Mouse (Mus musculus) Patski (cell line): ENCODE data around the gene Mif. TPM values are rescaled to one million over a fixed set of nuclear protein-coding genes. Genes with fewer than 3 reads are reported as not detected.
"Not testable (repeated sequence)": the region's sequence is repeated elsewhere in the genome, so short reads cannot be mapped to it uniquely, and the experiment has no call there.

Experiments used
- ATAC-seq: fragments of 100-300 bp; one replicate; pipeline ENCODE4 v1.8.0; 2021
- CTCF ChIA-PET: fragments of 350-600 bp; sonication (Branson Sonifier 250); formaldehyde crosslinking; loops from one replicate; lab custom pipeline; 2022; ENCODE audit warnings: inconsistent platforms; lab: Charles Lee
- POLR2A ChIA-PET: fragments of 350-600 bp; sonication (Branson Sonifier 250); formaldehyde crosslinking; loops from one replicate; lab custom pipeline; 2022; ENCODE audit warnings: antibody characterized with exemption, inconsistent platforms; lab: Charles Lee
- DNase-seq: peaks from one replicate; pipeline ENCODE4 v3.0.0-alpha.2; 2011; ENCODE audit warnings: low read depth, low spot score
- H3K27me3 ChIP-seq: fragments of 371-371 bp; one replicate; pipeline ENCODE4 v1.5.1; 2021
- CTCF ChIP-seq: fragments of 100-300 bp; IDR thresholded peaks from one replicate; pipeline ENCODE4 v1.5.1; 2021
- in situ Hi-C: fragments of 300-500 bp; cut with MboI; formaldehyde crosslinking; loops from 3 replicates; pipeline ENCODE4 v1.11.1; 2018; ENCODE audit warnings: low pct_unique_long_range_greater_than_20kb, mixed read lengths
- polyA plus RNA-seq: library from polyadenylated mRNA; unstranded; gene quantifications from one replicate; pipeline ENCODE4 v1.2.3, GENCODE M21; 2021

Gene Mif
- polyA plus RNA-seq, 1 experiment from 2014 or later = 592 TPM

DNA sequence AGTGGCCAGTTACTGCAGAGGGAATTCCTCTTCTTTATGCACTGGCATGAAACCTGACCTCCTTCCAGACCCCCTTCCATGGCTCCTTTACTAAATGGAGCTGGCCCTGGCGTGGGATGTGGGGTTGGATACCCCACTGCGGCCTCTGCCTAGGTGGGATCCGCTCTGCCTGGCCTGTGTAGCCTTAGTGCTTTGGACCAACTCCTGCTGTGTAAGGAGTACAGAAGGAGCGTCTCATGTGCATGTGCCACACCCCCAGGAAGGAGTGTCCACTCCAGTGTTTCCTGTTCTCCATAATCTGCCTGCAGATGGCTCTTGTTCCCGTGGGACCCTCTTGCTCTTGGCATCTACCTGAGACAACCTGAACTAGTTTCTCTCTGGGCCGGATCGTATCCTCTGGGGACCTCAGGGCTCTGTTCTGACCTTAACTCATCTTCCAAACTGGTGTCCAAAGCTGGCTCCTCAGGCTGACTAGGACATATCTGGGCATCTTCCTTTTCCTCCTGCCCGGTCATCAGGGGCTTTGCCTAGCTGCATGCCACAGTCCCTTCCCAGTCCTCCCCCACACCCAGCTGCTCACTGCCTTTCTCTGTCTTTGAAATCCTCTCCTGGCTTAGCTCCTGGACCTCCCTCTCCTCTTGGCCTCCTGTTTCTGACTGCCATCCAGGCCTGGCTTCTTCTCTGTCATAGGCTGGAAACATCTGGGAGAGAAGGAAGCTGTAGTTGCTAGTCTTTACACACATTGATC, 29.5 kb upstream of the Mif start:
- in situ Hi-C loops = loop anchor here (10.0 kb wide), 1 partner anchor 65 kb away; the partner anchor contains the start of gene Gm5134
- TF ChIP-seq CTCF = no peak
- no peak for ATAC-seq
- no peaks in the 10 kb centered on the region for H3K27me3 ChIP-seq
- ChIA-PET CTCF (interaction anchor here (1.1 kb wide), 1 partner anchor 11 kb away, joined by 3 read pairs; no protein-coding TSS in a partner anchor), POLR2A (no interaction called here)
- no peak for DNase-seq

DNA sequence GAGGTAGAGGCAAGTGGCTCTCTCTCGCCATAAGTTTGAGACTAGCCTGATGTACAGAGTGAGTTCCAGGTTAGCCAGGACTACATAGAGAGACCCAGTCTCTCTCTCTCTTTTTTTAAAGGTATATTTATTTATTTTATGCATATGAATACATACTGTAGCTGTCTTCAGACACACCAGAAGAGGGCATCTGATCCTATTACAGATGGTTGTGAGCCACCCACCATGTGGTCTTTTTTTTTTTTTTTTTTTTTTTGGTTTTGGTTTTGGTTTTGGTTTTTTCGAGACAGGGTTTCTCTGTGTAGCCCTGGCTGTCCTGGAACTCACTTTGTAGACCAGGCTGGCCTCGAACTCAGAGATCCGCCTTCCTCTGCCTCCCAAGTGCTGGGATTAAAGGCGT, 27.5 kb upstream of the Mif start:
- DNase-seq, ATAC-seq, POLR2A ChIA-PET, H3K27me3 ChIP-seq: not testable (repeated sequence)
- CTCF ChIA-PET = interaction anchor here (1.4 kb wide), 1 partner anchor 64 kb away, joined by 4 read pairs; no protein-coding TSS in a partner anchor
- in situ Hi-C loops = loop anchor here (10.0 kb wide), 1 partner anchor 67 kb away; the partner anchor contains the start of gene Gm5134

DNA sequence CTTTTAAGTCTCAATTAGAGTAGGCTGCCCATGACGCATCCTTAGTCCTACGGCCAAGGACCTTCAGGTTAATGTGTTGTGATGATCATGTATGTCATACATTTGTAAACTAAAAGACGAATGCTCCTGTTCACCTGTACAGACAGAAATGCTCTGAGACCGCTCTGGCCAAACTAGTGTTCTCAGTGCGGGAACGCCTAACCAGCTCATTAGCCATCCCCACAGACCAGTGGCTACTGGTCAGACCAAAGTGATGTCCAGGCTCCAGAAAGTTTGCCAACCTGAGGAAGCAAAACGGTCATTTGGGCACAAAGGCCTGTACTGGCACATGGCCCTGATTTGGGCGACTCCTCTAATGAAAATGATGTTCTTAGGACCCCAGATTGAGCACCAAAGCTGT, 24.7 kb upstream of the Mif start:
- DNase-seq (no peak), ATAC-seq (no peak)
- ChIA-PET POLR2A (no interaction called here), CTCF (interaction anchor here (1.2 kb wide), 1 partner anchor 14 kb away, joined by 3 read pairs; no protein-coding TSS in a partner anchor)
- no peaks in the 10 kb centered on the region for H3K27me3 ChIP-seq
- in situ Hi-C loops = loop anchor here (10.0 kb wide), 1 partner anchor 70 kb away; the partner anchor contains the start of gene Gm5134
- no peak for TF ChIP-seq CTCF

DNA sequence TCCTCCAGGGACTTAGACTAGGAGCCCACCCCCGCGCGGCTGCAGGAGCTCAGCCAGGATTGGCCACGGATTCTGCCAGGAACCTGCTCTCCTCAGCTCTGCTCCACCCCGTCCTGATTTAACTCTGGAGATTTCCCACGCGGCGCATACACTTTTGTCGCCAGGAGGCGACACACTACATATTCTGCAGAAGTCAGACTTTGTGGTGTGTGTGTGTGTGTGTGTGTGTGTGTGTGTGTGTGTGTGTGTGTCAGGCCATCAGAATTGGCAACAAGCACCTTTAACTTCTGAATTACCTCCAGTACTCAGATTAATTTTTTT, 23.2 kb upstream of the Mif start:
- CTCF ChIA-PET = interaction anchor here (0.6 to 1.9 kb wide), 5 partner anchors 15 to 137 kb away, joined by 3 to 6 read pairs (median 4); no protein-coding TSS in a partner anchor

DNA sequence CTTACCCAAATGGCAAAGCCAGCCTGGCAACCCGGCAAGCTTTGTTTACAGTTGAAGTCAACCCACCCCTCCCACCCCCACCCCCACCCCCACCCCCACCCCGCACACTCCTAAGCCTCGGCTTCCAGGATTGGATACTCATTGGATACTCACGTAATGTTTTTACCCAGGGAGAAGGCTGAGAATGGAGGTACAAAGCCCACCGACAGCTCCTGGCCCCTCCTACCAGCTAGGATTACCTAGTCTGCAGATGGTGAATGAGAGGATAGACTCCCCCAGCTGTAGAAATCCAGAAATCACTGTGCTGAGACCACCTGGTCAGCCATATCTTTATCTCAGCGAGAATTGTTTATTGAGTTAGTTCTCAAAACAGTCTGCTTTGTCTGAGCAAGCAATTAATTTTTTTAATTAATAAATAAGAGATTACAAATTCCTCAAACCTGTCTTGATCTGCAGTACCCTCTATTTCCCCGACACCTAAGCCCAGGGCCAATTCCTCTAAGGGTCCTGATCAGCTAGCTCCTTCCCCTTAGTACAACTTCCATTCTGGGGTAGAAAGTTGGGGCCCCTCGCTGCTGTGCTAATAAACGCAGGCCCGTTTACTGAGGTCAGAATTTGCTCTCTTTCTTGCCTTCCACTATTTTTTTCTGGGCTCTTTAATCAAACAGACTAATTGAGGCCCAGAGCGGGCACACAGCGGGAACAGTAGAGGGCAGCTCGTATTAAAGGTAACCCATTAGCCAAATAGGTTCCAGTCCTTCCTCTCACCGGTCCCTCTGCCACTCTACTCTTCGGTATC, 22.6 kb upstream of the Mif start:
- H3K27me3 ChIP-seq = no peaks in the 10 kb centered on the region
- DNase-seq (no peak), ATAC-seq (no peak)
- CTCF ChIA-PET = interaction anchor here (0.6 to 1.9 kb wide), 7 partner anchors 12 to 137 kb away, joined by 3 to 6 read pairs (median 4); no protein-coding TSS in a partner anchor
- TF ChIP-seq CTCF = no peak
- in situ Hi-C loops = loop anchor here (10.0 kb wide), 1 partner anchor 72 kb away; the partner anchor contains the start of gene Gm5134
- POLR2A ChIA-PET = no interaction called here

More for the DNA sequence above, 23.2 kb upstream of the Mif start:
- peak; percentile 50 for TF ChIP-seq CTCF
- DNase-seq (no peak), ATAC-seq (no peak)
- in situ Hi-C loops = loop anchor here (10.0 kb wide), 1 partner anchor 72 kb away; the partner anchor contains the start of gene Gm5134
- POLR2A ChIA-PET = no interaction called here
- no peaks in the 10 kb centered on the region for H3K27me3 ChIP-seq

DNA sequence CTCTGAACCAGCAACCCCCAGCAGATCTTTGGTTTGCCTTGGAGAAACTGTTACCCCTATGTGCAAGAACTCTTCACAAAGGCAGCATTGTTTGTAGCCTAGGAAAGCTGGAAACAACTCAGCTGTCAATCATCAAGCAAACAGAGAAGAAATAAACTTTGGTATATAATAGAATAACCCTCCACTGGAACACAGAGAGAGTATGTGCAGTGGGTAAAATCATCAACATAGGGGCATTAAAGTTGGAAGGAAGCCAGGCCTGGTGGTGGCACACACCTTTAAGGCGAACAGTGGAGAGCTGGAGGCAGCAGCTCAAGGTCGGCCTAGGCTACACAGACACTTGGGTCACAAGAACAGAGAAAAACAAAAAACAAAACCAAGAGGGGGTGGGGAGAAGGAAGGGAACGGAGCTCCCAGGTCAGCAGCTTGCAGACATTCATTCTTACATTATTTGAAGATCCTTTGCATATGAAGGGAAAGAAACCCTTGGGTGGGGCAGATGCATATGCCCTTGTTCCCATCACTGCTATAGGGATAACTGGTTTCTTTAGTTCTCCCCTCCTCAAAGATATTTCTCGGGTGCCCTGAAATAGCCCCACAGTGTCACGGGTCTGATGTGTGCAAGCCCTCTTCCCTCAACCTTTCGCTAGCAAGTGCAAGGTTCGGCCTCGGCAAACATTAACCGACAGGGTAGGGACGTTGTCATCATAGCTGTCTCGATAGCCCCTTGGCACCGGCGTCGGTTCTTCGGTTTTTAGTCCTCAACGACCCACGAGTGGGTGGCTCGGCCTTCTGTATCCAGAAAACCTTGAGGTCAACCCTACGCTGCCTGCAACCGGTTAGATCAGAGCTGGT, 21.8 kb upstream of the Mif start:
- no peak for TF ChIP-seq CTCF
- in situ Hi-C loops = loop anchor here (10.0 kb wide), 1 partner anchor 73 kb away; the partner anchor contains the start of gene Gm5134
- POLR2A ChIA-PET = no interaction called here
- no peak for DNase-seq
- H3K27me3 ChIP-seq = no peaks in the 10 kb centered on the region
- CTCF ChIA-PET = interaction anchor here (0.9 to 1.4 kb wide), 3 partner anchors 13 to 68 kb away, joined by 3 to 4 read pairs (median 3); partner anchors contain the start of gene Gstt2
- no peak for ATAC-seq

DNA sequence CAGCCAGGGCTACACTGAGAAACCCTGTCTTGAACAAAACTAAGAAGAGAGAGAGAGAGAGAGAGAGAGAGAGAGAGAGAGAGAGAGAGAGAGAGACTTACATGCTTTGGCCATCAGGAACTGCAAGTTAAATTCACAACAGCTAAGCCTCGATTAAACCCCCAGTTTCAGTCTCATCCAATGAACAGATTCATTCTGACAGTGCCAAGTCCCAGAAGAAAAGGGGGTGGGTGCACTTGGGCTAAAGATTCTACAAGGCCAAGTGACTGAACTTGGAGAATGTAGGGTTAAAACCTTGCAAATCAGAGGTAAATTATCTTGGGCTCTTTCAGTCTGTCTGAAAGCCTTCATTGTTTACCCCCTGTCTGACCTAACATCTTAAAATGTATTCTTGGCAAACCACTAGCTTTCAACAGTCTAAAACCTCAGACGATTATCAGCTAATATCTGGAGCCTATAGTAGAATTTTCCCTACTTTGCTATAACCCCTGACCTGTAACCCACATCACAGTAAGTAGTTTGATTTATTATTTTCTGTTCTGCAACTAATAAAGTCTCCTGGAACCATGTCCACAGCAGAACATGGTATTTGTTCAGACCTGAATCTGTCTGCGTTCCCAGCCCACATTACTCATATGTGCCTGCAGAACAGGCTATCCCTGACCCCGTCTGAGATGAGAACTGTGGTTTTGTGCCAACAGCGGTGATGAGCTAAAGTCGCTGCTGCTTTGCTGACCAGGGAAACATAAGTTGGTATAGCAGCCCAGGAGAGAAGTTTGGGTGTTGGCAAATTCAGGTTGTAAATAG, 20.9 kb upstream of the Mif start:
- no peak for TF ChIP-seq CTCF
- DNase-seq = no peak
- CTCF ChIA-PET = interaction anchor here (0.9 to 1.4 kb wide), 3 partner anchors 14 to 69 kb away, joined by 3 to 4 read pairs (median 3); partner anchors contain the start of gene Gstt2
- no peaks in the 10 kb centered on the region for H3K27me3 ChIP-seq
- POLR2A ChIA-PET = no interaction called here
- in situ Hi-C loops = loop anchor here (10.0 kb wide), 1 partner anchor 74 kb away; the partner anchor contains the start of gene Gm5134
- ATAC-seq = no peak

DNA sequence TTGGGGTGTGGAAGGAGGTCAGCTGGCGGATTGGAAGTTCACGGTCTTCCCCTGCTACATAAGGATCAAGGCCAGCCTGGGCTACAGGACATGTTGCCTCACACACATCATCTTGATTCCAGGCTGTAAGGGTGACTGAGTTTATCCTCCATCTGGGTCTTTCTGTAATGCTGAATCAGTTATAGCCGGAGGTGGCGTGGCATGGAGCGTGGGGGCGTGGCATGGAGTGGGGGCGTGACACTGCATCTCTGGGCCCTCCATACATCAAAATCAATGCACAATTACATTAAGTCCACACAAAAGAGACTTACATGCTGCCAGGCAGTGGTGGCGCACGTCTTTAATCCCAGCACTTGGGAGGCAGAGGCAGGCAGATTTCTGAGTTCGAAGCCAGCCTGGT, 20.3 kb upstream of the Mif start:
- TF ChIP-seq CTCF = no peak
- CTCF ChIA-PET = no interaction called here
- POLR2A ChIA-PET = no interaction called here
- no peak for DNase-seq
- no peaks in the 10 kb centered on the region for H3K27me3 ChIP-seq
- ATAC-seq = no peak
- in situ Hi-C loops = loop anchor here (10.0 kb wide), 1 partner anchor 74 kb away; the partner anchor contains the start of gene Gm5134

DNA sequence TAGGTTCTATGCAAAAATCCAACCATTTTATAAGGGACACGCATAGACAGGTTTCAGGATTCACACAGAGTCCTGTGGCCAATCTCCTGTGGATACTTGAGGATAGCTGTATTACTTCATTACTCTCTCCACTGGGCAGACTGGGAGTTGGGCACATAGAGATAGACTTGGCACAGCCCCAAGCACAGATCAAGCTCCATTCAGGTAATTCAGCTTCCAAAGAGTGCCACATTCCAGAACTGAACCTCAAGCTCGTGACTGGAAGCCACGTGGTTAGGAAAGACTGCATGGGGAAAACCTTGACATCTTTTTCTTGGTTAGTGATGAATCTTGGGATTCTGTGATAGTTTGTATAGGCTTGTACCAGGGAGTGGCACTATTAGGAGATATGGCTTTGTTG, 18.8 kb upstream of the Mif start:
- ATAC-seq (no peak), DNase-seq (no peak)
- POLR2A ChIA-PET = no interaction called here
- CTCF ChIA-PET = interaction anchor here (1.0 to 1.3 kb wide), 2 partner anchors 11 to 18 kb away, joined by 3 to 4 read pairs; no protein-coding TSS in a partner anchor
- no peaks in the 10 kb centered on the region for H3K27me3 ChIP-seq
- TF ChIP-seq CTCF = no peak
- in situ Hi-C loops = no loop called here
